Mouse (Mus musculus) forebrain, embryonic 13.5 days (tissue): ENCODE measurements around the gene Slc35b2. TPM values are rescaled to one million over a fixed set of nuclear protein-coding genes. Genes with fewer than 3 reads are reported as not detected.

Experiments
- ATAC-seq: fragments of 200-750 bp; cut with Nextera tagmentation; 2 replicates; pipeline ENCODE4 v1.8.0; 2017
- H3K27ac ChIP-seq: fragments of 300-500 bp; sonication (generic); 2 replicates; pipeline ENCODE4 v1.5.1; 2015; ENCODE audit warnings: inconsistent platforms, mild to moderate bottlenecking, moderate library complexity
- H3K27me3 ChIP-seq: fragments of 300-500 bp; sonication (generic); 2 replicates; pipeline ENCODE4 v1.6.1; 2015; ENCODE audit warnings: mild to moderate bottlenecking, inconsistent platforms
- H3K36me3 ChIP-seq: fragments of 300-500 bp; sonication (generic); 2 replicates; pipeline ENCODE4 v1.6.1; 2015; ENCODE audit warnings: mild to moderate bottlenecking, inconsistent platforms; ENCODE audit not compliant: poor library complexity, severe bottlenecking
- H3K4me1 ChIP-seq: fragments of 300-500 bp; sonication (generic); 2 replicates; pipeline ENCODE4 v1.6.1; 2015; ENCODE audit warnings: inconsistent platforms
- H3K4me2 ChIP-seq: fragments of 300-500 bp; sonication (generic); 2 replicates; pipeline ENCODE4 v1.6.1; 2015; ENCODE audit warnings: inconsistent platforms, mild to moderate bottlenecking, moderate library complexity
- H3K4me3 ChIP-seq: fragments of 300-500 bp; sonication (generic); 2 replicates; pipeline ENCODE4 v1.5.1; 2015; ENCODE audit warnings: mild to moderate bottlenecking, inconsistent platforms
- H3K9ac ChIP-seq: fragments of 300-500 bp; sonication (generic); 2 replicates; pipeline ENCODE4 v1.6.1; 2015; ENCODE audit warnings: mild to moderate bottlenecking, inconsistent platforms
- H3K9me3 ChIP-seq: fragments of 300-500 bp; sonication (generic); replicated peaks from 2 replicates; pipeline ENCODE4 v1.6.1; 2016; ENCODE audit warnings: inconsistent platforms
- WGBS: fragments of 180-500 bp; shearing (Covaris S2); methylation state at CpG from one replicate; pipeline ENCODE4 v1.1.7; 2015; 5-methylcytosine and 5-hydroxymethylcytosine counted together
- polyA plus RNA-seq: library from polyadenylated mRNA; unstranded; fragments of >200 nt; fragmentation: Nextera tagmentation; extraction: Ambion mirVana; gene quantifications from 2 replicates; pipeline ENCODE4 v1.2.1, GENCODE M21; 2015

Slc35b2 gene
- polyA plus RNA-seq, 1 experiment from 2014 or later, result 89.1 TPM

DNA sequence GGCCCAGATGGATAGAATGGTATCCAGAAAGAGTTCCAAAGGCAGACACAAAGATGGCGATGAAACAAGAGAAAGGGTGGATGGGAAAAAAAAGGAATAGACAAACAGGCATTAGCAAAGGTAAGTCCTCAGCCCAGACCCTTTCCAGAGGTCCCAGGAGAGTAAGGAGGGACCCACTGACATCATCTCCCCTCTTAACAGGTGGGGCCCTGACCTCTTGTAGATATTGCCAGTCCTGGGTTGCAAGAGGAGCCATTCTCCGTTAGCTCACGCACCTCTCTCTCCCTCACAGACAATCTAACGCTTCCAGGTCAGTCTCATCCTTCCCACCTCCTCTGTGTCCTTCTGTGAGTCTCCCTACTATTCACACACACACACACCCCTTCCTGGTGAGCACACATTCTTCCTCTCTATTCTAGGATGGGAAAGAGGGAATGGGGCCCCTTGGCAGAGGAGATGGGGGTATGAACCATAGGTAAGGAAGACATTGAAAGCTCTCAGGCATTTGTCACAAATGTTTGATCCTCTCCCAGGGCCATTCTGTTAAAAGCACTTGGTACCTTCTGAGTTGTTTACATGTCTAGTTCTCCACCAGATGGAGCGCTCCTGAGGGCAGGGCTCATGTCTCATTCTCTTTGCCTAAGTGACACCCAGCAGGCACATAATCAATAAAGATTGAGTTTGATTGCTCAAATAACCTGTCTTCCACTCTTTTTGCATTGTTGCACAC is 16.0 kb upstream of the Slc35b2 start:
- H3K27me3 ChIP-seq, result peaks cover 50% of the 10 kb centered on the region
- H3K36me3 ChIP-seq, result peaks cover 27% of the 10 kb centered on the region
- WGBS, result 79% methylated on average over 5 of the region's 5 CpGs
- H3K4me2 ChIP-seq, result peak overlapping the region; percentile 74
- no peak for ATAC-seq
- peaks cover 69% of the 10 kb centered on the region for H3K4me1 ChIP-seq
- H3K9ac ChIP-seq, result peak overlapping the region; percentile 98; the same call in 1 of the 2 replicates
- H3K9me3 ChIP-seq, result no peaks in the 10 kb centered on the region
- H3K4me3 ChIP-seq, result peak overlapping the region; percentile 86
- no peak overlapping the region for H3K27ac ChIP-seq

DNA sequence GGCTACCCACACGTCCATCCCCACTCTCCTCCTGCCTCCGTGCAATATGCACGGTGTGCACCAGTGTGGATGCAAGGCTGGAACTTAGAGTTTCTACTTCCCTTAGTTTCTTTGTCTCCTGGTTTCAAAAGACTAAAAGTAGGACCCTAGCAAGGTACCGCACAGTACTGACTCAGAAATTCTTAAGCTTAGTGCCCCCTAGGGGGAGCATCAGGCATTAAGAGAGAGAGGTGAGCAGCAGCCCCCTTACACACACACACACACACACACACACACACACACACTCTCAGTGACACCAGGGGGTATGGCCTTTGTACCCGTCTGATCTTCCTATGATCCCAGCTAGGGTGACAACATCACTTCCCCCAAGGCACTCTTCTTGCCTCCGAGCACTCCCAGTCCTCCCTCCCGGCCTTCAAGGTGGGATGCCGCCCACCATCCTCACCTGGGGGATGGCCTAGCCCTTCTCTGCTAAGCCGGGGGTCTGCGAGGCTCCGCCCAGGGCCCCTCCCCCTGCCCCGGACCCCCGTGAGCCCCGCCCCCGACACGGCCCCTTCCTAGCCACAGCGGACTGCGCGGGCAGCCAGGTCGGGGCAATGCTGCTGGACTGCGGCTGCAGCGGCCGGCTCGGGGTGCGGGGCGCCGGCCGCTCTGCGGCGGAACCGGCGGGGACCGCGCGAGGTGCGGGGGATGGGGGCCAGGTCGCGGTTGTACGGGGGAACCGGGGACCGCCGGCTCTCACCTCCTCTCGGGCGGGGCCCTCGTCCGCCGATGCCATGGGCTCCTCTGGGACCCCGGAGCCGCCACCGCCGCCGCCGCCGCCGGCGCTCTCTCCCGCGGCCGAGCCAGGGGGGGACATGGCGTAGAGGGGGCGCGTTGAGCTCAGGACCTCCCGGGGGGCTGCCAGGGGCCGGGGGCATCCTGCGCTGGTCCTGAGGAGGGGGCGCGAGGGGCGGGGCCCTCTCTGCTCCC is 14.8 kb upstream of the Slc35b2 start:
- peak; percentile 60 for ATAC-seq
- Histone ChIP-seq H3K27ac (peak overlapping the region; percentile 93), H3K4me2 (peak overlapping the region; percentile 74), H3K4me1 (peaks cover 59% of the 10 kb centered on the region), H3K27me3 (peaks cover 42% of the 10 kb centered on the region), H3K4me3 (peak overlapping the region; percentile 86), H3K9ac (peak overlapping the region; percentile 98), H3K9me3 (no peaks in the 10 kb centered on the region), H3K36me3 (peaks cover 27% of the 10 kb centered on the region)
- WGBS, result 5% methylated on average over 22 of the region's 68 CpGs

- Histone ChIP-seq H3K27ac (peak within 1 kb of the TSS; percentile 93), H3K4me3 (peak within 1 kb of the TSS; percentile 86), H3K4me1 (peaks cover 50% of the 10 kb centered on the region), H3K27me3 (peaks cover 39% of the 10 kb centered on the region), H3K9me3 (no peaks in the 10 kb centered on the region), H3K9ac (peak within 1 kb of the TSS; percentile 98), H3K4me2 (peak within 1 kb of the TSS; percentile 74), H3K36me3 (peaks cover 23% of the 10 kb centered on the region)
- ATAC-seq, result peak; percentile 58
- WGBS, result under 1% methylated on average over 12 of the region's 29 CpGs
Observed at GRCm38 (mm10) chr17:45549617-45550181, 14.0 kb upstream of the Slc35b2 start, which contains the start of gene Tmem151b. Gene Tmem151b (minus strand): TSS chr17:45549677.

DNA sequence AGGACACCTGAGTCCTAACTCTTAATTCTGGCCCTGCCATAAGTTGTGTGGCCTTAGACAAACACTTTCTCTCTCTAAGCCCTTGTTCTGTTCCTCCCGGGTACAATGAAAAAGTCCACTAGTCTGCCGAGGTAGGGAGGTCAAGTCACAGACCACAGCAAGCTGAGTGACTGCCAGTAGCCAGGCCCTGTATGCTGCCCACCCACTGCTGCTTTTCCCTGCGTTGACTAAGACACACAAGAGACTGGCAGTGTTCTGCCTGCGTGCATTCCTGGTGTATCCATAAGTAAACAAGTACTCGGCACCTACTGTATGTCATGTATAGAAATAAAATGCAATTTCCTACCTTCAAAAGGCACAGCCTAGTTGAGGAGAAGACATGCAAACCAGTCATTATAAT is 13.4 kb upstream of the Slc35b2 start:
- Histone ChIP-seq H3K4me2 (peak overlapping the region; percentile 74), H3K4me3 (peak overlapping the region; percentile 86), H3K4me1 (peaks cover 49% of the 10 kb centered on the region), H3K27me3 (peaks cover 34% of the 10 kb centered on the region), H3K27ac (no peak overlapping the region), H3K9ac (peak overlapping the region; percentile 98; the same call in 1 of the 2 replicates), H3K36me3 (peaks cover 18% of the 10 kb centered on the region), H3K9me3 (no peaks in the 10 kb centered on the region)
- ATAC-seq, result no peak
- WGBS, result 37% methylated on average over 5 of the region's 5 CpGs

DNA sequence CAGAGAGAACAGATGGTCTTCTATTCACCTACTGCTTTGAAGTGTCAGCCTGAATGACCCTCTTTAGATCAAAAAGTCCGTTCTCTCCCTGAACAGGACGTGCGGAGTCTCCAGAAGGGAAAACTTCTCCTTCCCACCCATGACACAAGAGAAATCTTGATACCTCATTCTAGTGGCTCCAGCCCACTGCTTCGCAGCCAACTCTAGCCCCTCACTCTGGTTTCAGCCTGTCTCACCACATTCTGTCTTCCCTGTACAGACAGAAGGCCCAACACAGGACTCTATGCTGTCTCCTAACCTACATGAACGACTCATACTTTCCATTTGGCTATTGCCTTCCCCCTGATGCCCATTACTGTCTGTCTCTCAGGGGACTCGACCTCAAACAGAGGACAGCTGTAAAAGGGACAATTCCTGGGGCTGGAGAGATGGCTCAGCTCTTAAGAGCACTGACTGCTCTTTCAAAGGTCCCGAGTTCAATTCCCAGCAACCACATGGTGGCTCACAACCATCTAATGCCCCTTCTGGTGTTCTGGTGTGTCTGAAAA is 12.4 kb upstream of the Slc35b2 start:
- peaks cover 7% of the 10 kb centered on the region for H3K36me3 ChIP-seq
- no peak overlapping the region for H3K9ac ChIP-seq
- ATAC-seq, result no peak
- no peak overlapping the region for H3K4me2 ChIP-seq
- peaks cover 48% of the 10 kb centered on the region for H3K4me1 ChIP-seq
- peaks cover 27% of the 10 kb centered on the region for H3K27me3 ChIP-seq
- peak overlapping the region; percentile 36; the same call in 1 of the 2 replicates for H3K27ac ChIP-seq
- WGBS, result 52% methylated on average over 7 of the region's 7 CpGs
- no peaks in the 10 kb centered on the region for H3K9me3 ChIP-seq
- no peak overlapping the region for H3K4me3 ChIP-seq

- ATAC-seq, result peak; percentile 23
- peaks cover 27% of the 10 kb centered on the region for H3K27me3 ChIP-seq
- 0 out of 2 replicates have a peak overlapping the region, but pooled peaks have one; percentile 40 for H3K9ac ChIP-seq
- no peak overlapping the region for H3K27ac ChIP-seq
- H3K4me2 ChIP-seq, result no peak overlapping the region
- 2% methylated on average over 8 of the region's 8 CpGs for WGBS
- peaks cover 54% of the 10 kb centered on the region for H3K4me1 ChIP-seq
- peaks cover under 1% of the 10 kb centered on the region for H3K36me3 ChIP-seq
- no peaks in the 10 kb centered on the region for H3K9me3 ChIP-seq
- H3K4me3 ChIP-seq, result no peak overlapping the region
Observed at GRCm38 (mm10) chr17:45551816-45552451, 11.7 kb upstream of the Slc35b2 start.

DNA sequence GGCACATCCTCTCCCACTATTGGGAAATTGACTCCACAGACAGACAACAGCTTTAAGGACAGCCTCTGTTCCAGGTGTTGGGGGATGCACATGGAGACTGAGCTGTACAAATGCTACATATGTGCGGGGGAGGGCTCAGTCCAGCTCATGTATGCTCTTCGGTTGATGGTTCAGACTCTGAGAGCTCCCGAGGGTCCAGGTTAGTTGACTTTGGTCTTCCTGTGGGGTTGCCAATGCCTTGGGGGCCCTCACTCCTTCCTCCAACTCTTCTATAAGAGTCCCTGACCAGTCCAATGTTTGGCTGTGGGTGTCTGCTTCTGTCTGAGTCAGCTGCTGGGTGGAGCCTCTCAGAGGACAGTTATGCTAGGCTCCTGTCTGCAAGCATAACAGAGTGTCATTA is 10.6 kb upstream of the Slc35b2 start:
- H3K36me3 ChIP-seq, result no peaks in the 10 kb centered on the region
- no peak overlapping the region for H3K4me2 ChIP-seq
- H3K4me1 ChIP-seq, result peaks cover 46% of the 10 kb centered on the region
- ATAC-seq, result no peak
- no peak overlapping the region for H3K27ac ChIP-seq
- peaks cover 20% of the 10 kb centered on the region for H3K27me3 ChIP-seq
- WGBS, result 87% methylated on average over 3 of the region's 3 CpGs
- no peak overlapping the region for H3K9ac ChIP-seq
- no peak overlapping the region for H3K4me3 ChIP-seq
- no peaks in the 10 kb centered on the region for H3K9me3 ChIP-seq

GRCm38 (mm10) chr17:45554420-45554819 is 9.3 kb upstream of the Slc35b2 start:
- H3K4me3 ChIP-seq, result no peak overlapping the region
- H3K4me2 ChIP-seq, result no peak overlapping the region
- no peak for ATAC-seq
- H3K4me1 ChIP-seq, result peaks cover 38% of the 10 kb centered on the region
- H3K36me3 ChIP-seq, result no peaks in the 10 kb centered on the region
- peaks cover 19% of the 10 kb centered on the region for H3K27me3 ChIP-seq
- no peak overlapping the region for H3K9ac ChIP-seq
- H3K27ac ChIP-seq, result no peak overlapping the region
- H3K9me3 ChIP-seq, result no peaks in the 10 kb centered on the region
- 47% methylated on average over 1 of the region's 1 CpGs for WGBS

GRCm38 (mm10) chr17:45555452-45556106 is 8.1 kb upstream of the Slc35b2 start, which contains the start of gene Nfkbie:
Gene Nfkbie (plus strand): TSS chr17:45555703.
- Histone ChIP-seq H3K4me1 (peaks cover 28% of the 10 kb centered on the region), H3K4me3 (peak within 1 kb of the TSS; percentile 71), H3K9me3 (no peaks in the 10 kb centered on the region), H3K4me2 (peak within 1 kb of the TSS; percentile 86), H3K27me3 (peaks cover 19% of the 10 kb centered on the region), H3K9ac (peak within 1 kb of the TSS; percentile 75), H3K27ac (no peak within 1 kb of the TSS), H3K36me3 (no peaks in the 10 kb centered on the region)
- WGBS, result under 1% methylated on average over 44 of the region's 45 CpGs
- ATAC-seq, result peak; percentile 75

DNA sequence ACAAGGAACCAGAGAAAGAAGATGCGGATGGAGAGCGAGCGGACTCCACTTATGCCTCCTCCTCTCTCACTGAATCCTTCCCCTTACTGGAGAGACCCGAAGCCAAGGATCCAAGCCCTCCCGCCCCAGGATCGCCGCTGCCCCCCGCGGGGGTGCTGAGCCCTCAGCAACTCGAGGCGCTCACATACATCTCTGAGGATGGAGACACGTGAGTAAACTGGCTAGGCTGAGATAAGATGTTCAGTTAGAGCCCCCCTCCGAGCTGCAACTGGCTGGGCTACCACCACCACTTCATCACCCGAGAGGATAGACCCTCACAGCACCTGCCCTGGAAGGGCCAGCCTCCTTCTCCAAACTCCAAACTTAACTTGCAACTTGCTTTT is 7.6 kb upstream of the Slc35b2 start:
- Histone ChIP-seq H3K27me3 (peaks cover 19% of the 10 kb centered on the region), H3K9me3 (no peaks in the 10 kb centered on the region), H3K27ac (no peak overlapping the region), H3K4me3 (peak overlapping the region; percentile 71), H3K4me2 (peak overlapping the region; percentile 86), H3K9ac (peak overlapping the region; percentile 75), H3K4me1 (peaks cover 24% of the 10 kb centered on the region), H3K36me3 (no peaks in the 10 kb centered on the region)
- no peak; the same call in 1 of the 2 replicates for ATAC-seq
- WGBS, result 4% methylated on average over 14 of the region's 14 CpGs
